Mouse (Mus musculus) frontal cortex, postnatal 10 days (tissue): ENCODE measurements around the gene Smg9.

Experiments used
- DNase-seq, 2 experiments: peaks; one replicate each; pipeline ENCODE4 v3.0.0; 2022; ENCODE audit warnings: low spot score in 2 of 2, mixed read lengths in 1 of 2

Gene Smg9

DNA sequence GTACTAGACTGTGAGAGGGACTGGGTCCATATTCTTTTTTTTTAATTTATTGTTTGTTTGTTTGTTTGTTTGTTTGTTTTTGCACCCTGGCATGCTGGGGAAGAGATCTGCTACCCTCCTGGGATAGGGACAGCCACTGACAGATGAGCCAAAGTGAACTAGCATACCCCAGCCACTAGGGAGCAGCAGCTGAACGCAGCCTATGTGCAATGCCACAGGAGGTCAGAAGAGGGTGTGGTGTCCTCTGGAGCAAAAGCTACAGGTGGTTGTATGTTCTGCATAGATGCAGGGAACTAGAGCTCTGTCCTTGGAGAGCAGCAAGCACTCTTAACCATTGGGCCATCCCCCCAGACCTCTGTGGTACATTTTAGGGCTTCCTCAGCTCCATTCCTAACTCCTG, 42.4 kb downstream of the Smg9 start:
- no peak for DNase-seq

DNA sequence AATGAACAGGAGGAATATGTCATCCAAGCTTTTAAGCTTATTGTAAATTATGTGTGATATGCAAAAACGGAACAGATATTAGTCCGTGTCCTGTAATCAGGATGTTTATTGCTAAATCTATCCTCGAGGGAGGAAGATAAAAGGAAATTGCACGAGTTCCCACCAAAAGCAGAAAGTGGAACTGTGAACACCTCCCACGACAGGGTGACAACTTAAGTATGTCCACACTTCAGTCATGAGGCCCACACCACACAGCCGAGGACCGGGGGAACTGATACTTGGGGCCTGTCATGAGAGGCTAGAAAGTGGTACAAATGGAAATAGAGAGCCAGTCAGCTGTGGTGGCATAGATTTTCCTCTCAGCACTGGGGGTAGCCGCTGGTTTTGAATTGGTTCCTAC, 42.9 kb downstream of the Smg9 start:
- DNase-seq = no peak

DNA sequence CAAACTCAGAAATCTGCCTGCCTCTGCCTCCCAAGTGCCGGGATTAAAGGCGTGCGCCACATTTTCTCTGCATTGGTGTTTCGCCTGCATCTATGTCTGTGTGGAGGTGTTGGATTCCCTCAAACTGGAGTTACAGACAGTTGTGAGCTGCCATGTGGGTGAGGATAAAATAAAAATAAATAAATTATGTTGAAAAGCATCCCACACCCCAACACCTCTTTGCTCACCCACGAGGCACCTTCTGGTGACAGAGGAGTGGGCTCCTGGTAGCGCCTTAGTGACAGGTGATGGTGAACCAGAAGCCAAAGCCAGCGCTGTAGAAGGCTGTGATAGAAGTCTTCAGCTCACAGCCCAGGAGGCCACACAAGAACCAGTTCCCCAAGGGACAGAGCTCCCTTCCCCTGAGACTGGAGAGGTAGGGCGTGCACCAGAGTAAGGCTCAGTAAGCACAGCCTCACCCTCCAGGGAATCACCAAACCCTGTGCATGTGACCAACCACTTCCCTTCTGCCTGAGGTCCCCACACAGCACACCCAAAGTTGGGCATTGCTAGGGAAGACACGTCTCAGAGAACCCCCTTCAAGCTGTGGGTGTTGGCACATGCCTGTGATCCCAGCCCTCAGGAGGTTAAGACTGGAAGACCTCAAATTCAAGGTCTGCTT, 46.0 kb downstream of the Smg9 start:
- no peak for DNase-seq

DNA sequence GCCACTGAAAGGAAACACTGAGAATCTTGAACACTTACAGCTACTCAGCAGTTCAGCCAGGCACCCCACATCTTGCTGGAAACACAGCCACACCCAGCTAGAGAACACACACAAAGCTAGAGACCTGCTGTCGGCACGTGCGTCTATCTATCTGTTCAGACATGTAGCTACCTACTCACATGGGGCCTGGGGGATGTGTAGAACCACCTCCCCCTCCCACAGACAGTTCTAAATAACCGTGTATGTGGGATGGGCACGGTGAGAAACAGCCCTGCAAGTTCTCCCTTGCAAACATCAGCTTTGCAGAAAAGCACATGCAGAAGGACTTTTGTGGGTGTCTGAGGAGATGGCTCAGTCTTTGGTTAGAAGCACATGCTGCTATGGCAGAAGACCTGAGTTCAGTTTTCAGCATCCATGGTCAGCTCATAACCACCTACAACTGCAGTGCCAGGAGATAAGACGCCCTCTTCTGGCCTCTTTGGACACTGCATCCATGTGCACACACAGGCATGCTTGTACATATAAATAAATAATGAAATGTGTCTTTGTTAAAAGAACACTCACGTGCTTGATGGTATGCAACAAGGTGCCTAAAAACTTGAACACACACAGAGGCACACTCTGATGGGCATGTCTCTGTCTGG, 47.4 kb downstream of the Smg9 start:
- no peak for DNase-seq

DNA sequence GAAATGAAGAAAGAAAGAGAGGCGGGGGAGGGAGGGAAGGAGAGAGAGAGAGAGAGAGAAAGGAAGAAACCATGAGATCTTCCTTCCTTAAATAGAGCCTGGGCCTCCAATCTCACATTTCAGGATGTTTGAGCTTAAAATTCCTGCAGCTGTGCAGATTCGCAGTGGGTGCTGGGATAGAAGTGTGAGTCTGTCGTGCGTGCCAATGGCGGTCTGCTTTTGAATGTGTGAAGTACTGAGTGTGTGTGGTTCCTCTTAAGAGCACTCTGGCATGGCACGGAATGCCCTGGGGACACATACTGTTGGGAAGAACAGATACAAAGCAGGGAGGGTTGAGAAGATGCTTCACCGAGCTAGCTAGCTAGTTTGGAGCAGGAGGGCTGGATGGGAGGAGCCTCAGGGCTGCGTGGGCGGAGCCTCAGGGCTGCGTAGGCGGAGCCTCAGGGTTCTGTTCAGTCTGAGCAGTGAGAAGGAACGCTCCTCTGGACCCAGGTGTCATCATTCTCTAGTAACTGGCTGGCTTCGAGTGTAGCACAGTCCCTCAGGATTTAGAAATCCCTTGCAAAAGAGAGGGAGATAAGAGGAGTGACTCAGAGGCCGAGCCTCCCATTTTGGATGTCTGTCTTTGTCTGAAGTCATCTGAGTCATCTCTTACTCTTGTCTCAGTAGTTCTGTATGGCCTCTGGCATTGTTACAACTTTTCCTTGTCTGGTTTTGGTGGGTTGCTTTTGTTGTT, 49.5 kb downstream of the Smg9 start:
- DNase-seq = no peak

DNA sequence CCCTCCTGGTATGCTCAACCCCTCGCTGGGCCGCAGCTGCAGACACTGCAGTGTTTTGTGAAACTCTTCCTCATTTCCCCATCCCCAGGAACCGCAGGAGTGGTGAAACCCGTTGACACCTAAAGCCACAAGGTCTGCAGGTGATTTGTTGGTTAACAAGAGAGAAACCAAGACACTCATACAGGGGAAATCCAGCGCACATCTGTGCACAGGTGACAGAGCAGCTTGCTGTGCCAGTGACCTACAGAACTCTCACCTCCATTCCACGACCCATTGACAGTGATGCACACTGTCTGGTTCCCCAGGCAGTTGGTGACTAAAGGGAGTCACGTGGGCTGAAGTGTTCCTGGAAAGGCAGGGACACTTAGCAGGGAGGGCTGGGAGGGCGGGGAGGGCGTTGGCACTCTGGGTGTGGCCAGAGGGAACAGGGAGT, 51.2 kb downstream of the Smg9 start:
- DNase-seq = no peak

DNA sequence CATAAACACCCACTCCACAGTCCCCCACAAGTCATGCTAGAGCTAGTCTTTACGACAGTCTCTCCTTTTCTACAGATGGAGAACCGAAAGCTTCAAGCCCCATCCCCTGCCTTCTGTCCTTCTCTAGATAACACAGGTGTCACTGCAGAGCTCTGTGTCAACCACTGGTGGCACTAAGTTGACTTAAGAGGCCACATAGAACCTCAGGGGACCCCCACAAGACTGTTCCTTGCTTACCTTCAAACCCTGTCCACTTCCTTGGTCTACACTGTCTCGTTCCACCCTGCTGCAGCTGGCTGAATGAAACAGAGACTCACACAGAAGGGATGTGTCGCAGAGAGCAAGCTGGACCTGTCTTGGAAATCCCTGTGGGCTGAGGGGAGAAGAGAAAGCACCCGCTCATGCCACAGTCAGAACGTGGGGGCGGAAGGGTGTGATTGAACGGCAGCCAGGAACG, 52.5 kb downstream of the Smg9 start, which contains the start of gene Irgc1:
TSS of gene Irgc1 (minus strand) at position 443 of the 457 bp plus-strand sequence.
- no peak for DNase-seq

DNA sequence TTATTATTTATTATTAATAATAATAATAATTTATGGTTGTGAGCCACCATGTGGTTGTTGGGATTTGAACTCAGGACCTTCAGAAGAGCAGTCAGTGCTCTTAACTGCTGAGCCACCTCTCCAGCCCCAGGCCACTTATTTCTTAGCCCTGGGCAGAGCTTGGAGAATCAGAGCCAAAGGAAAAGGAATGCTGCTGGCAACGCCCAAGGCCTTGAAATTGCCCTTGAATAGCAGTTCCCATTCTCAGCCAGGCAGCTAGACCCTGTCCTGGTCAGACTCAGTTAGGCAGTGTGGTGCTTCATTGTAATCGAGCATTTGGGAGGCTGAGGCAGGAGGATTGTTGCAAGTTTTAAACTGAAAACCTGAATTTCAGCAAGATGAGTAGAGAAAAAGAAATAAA, 54.8 kb downstream of the Smg9 start:
- no peak for DNase-seq

DNA sequence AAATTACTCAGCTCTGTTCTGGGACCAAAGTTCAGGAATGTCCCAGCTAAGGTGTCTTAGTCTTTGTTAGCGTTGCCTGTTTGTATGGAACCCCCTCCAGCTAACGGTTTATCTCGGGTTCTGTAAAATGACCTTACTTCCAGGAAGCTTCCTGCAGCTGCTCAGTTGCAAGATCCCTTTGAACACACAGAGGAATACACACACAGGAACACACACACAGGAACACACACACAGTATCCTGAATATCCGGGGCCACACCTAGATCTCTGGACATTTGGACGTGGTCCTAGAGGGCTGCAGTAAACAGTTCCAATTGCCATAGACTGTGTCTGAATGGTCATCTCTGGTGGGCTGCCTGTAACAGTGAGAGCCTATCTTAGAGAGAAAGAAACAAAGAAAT, 56.3 kb downstream of the Smg9 start:
- no peak for DNase-seq

DNA sequence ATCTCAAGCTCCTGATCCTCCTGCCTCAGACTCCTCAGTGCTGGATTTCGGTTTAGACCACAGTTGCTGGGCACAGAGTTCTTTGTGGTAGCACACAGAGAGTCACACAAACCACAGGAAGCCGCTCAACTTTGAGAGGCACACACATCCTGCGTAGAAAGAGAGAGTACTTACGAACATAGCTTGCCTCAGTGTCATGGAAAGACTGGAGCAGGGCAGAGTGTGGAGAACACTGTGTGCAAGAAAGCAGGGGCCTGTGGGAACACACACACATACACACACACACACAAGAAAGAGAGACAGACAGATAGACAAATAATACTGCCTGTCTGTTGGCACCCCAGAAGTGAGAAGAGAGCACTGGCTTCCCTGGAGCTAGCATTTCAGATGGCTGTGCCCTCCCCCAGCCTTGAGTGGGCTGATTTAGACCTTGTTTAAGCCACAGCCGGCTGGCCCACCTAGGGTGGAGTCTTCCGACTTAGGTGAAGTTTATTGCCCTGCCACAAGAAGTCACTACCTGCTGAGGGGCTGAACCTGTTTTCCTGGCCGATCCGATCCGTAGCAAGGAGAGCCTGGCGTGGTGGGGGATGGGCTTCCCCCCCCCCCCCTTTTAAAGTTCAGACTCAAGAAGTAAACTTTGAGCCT, 58.4 kb downstream of the Smg9 start:
- DNase-seq = no peak

DNA sequence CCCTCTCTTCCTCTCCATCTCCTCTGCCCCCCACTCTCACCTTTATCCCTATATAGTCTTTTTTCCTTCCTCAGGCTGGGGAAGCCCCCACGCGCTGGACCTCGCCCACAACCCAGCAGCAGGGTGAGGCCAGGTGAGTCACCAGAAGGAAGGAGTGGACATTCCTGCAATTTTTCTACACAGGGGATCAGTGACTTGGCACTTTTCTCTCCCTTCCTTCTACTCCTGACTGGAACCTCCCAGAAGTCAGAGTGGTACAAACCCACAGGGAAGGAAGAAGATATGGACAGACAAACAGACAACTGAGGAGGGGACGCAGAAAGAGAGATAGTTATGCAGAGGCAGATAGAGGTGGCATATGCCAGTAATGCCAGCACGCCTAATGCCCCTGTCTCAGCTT, 60.0 kb downstream of the Smg9 start:
- no peak for DNase-seq

DNA sequence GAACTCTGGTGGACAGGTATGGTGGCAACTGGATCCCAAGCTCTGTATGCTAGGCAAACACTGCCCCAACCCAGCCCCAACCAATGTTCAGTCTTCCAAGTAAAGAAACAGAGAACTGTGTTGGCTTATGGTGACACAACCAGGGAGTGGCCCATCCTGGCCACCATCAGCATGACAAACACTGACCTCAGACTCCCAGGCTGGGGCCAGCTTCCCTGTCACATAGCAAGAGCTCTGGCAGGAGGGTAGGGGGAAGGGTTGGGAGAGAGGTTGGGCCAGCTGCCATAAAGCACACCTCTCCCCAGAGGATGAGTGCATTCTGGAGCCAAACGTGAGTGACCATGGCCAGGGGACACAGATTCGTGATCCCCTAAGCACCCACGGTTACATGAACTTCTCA, 60.4 kb downstream of the Smg9 start:
- no peak for DNase-seq

DNA sequence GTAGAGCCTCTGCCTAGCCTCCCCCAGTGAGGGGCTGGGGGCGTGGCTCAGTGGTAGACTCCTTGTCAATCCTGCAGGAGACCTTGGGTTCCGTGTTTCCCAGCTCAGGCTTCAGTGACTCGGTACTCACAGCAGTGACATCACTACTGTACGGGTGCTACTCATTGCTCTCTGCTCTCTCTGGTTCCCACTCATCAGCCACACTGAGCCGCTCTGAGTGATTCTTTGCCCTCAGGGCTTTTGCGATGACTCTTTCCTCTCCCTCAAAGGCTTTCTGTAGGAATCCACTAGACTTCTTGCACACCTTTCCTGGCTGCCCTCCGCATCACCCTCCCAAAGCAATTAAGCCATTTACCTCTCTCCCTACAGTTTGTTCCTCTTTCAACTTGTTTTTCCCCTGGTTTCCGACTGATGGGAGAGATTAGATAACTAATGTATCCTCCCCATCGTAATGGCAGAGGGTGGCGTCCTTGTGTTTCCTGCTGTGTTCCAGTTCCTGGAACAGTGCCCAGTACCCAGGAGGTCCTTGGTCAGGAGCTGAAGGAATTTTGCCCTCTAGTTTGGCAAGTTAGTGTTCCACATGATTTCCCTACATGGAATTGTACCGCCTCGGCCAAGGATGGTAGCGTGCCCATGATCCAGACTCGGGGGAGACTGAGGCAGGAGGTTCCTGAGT, 62.1 kb downstream of the Smg9 start:
- DNase-seq = no peak

DNA sequence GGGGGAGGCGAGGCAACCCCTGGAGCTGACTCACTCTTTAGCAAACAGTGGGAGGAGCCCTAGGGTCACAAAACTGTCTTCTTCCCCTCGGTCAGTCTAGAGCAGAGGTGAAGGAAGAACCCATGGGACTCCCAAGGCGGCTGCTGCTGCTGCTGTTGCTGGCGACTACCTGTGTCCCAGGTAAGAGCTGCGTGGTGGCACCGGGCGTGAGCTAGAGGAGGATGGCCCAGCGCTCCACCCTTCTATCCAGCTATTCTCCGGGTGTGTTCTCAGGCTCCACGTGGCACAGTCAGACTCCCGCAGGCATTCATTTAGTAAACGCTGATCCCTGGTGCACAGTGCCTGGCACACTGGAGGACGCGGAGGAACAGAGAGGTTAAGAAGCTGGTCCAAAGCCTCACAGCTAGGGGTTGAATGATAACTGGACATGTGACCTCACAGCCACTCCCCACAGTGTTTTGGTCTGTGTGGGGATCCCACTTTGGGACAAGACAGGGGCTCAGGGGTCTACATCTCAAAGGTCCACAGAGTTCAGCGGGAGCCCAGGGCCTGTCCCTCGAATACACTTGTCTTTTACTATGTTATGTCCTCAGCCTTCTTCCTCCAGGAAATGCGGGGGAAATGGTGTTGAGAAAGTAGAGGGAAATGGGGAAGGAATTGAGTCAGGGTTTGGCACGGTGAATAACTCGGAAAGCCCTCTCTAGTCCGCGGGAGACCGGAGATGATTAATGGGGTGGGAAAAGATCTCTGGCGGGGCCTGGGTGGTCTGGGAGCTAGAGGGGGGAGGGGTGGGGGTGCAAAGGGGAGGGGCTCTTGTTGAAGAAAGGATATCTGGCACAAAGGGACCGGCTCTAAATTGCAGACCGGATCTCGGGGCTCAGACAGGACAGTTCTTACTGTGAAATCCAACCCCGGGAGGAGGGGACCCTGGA, 63.2 kb downstream of the Smg9 start, which contains the start of gene Plaur:
TSS of gene Plaur (plus strand) at position 97 of the 932 bp plus-strand sequence.
- no peak for DNase-seq

DNA sequence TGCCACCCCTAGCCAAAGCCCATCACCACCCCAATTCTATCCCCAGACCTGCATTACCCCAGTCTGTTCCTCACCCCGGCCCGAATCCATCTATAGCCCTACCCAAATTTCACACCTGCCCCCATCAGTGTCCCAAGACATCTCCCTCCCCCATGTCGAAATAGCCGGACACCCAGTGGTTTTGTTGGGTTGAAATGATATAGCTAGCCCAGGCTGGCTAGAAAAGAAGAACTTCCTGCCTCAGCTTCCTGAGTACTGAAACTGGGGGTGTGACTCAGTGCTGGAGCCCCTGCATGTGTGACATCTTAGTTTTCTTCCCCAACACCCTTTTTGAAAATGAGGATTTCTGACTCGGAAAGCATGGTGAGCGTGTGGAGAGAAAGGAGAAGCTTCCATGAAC, 67.4 kb downstream of the Smg9 start:
- DNase-seq = no peak

DNA sequence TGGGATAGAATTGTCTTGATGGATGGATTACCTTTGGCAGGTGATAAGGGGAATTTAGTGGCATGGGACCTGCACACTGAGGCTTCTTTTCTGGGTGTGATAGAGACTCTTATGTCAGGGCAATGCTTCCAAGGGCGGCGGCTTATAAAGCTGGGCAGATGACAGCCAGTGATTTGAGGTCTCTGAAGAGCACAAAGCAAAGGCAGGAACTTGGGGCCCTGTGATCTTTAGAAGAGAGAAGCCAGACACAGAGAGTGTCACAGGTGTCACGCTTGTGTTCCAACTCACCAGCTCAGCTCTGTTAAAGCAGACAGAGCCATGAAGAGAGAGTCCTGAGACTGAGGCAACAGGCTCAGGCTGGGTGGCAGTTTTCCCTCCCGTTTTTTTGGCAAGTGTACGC, 68.5 kb downstream of the Smg9 start:
- DNase-seq = no peak

DNA sequence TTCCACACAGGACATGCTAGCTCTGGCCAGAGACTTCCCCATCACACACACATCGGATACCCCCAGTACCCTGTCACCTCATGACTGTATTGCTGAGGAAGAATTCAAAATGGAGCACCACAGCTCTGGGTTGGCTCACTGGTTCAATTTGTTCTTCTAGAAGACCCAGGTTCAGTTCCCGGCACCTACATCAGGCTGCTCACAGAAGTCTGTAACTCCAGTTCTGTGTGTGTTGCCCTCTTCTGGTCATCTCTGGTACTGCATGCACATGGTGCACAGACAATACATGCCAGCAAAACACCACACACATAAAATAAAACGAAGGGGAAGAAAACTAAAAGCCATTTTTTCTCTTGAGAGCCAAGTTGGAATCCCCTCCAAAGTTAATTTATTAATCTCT, 69.7 kb downstream of the Smg9 start:
- no peak for DNase-seq

DNA sequence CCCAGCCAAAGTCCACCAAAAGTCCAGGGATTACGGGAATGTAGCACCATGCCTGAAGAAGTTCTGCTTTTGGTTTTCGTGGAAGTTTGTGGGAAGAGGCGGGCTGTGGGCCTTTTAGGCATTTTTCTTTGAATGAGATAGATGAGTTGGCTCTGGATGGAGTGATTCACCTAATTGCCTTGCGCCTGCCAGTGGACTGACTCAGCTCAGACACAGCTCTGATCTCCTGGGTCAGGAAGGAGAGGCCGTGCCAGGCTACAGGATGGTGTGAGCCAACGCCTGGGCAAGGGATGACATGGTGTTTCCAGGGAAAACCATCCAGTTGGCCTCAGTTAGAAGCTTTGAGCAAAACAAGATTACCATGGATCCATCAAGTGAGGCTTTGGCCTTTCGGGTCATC, 70.9 kb downstream of the Smg9 start:
- DNase-seq = no peak
